Mouse (Mus musculus): ENCODE results near the gene Ly6g5b.

- TF ChIP-seq CTCF (IDR thresholded peaks at IDR 0.05; ENCODE audit: low read depth, low read length) (no peak), POLR2A (IDR thresholded peaks at IDR 0.05; ENCODE audit: insufficient read depth, low read length) (no peak), EP300 (IDR thresholded peaks at IDR 0.05; ENCODE audit: insufficient read depth, low read depth, low read length) (no peak)
Measured at GRCm38 (mm10) chr17:35146139-35146538, 30.9 kb upstream of the Ly6g5b start.

All from ES-Bruce4 (cell line).